Mouse (Mus musculus): Measurements from ENCODE around the gene Pxmp4. TPM values are rescaled to one million over a fixed set of nuclear protein-coding genes. Genes with fewer than 3 reads are reported as not detected.

The Pxmp4 gene
- polyA plus RNA-seq, 1 experiment from 2014 or later, result 25.9 TPM

GRCm38 (mm10) chr2:154639115-154639514 is 35.6 kb upstream of the Pxmp4 start:
- H3K4me3 ChIP-seq (ENCODE audit: low read depth, low read length), result no peak overlapping the region
- H3K9ac ChIP-seq (ENCODE audit: low read length), result no peak overlapping the region
- H3K4me2 ChIP-seq (ENCODE audit: low read length), result no peak overlapping the region
- peaks cover 4% of the 10 kb centered on the region for H3K9me3 ChIP-seq (ENCODE audit: control insufficient read depth, low read length)
- H3K27ac ChIP-seq (ENCODE audit: low read depth), result no peak overlapping the region
- DNase-seq (ENCODE audit: low spot score), result no peak
- H3K4me1 ChIP-seq (replicated peaks; ENCODE audit: control insufficient read depth, insufficient read depth, low read length), result no peaks in the 10 kb centered on the region
- 96% methylated on average over 4 of the region's 4 CpGs for WGBS
- no peaks in the 10 kb centered on the region for H3K27me3 ChIP-seq (replicated peaks; ENCODE audit: control insufficient read depth, insufficient read depth, low read length)
- ATAC-seq (replicated peaks; ENCODE audit: low FRiP score, low TSS enrichment, low read depth), result no peak
- H3K36me3 ChIP-seq (ENCODE audit: control insufficient read depth, insufficient read depth, low read length), result peaks cover 14% of the 10 kb centered on the region

- no peak overlapping the region for H3K4me3 ChIP-seq (ENCODE audit: low read depth, low read length)
Observed at GRCm38 (mm10) chr2:154638521-154638920, 35.0 kb upstream of the Pxmp4 start.

DNA sequence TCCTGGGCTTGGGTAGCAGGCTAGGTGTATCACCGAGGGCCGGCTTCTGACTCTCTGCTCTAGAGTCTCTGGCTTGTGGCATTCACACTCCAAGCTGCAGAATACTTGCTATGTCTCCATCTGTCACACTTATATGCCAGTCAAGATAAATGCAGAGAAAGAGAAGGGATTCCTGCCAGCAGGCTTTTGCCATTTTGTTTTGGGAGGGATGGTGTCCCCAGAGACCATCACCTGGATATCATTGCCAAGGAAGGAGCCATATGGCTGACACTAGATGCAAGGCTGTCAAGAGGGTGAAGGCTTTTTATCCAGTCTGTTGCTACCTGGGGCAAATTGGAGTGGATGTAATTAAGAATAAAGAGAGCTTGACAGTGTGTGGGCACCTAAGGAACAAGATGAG is 32.3 kb upstream of the Pxmp4 start:
- Histone ChIP-seq H3K27me3 (replicated peaks; ENCODE audit: control insufficient read depth, insufficient read depth, low read length) (no peaks in the 10 kb centered on the region), H3K9ac (ENCODE audit: low read length) (no peak overlapping the region), H3K4me2 (ENCODE audit: low read length) (no peak overlapping the region), H3K9me3 (ENCODE audit: control insufficient read depth, low read length) (peaks cover 4% of the 10 kb centered on the region), H3K36me3 (ENCODE audit: control insufficient read depth, insufficient read depth, low read length) (peaks cover 11% of the 10 kb centered on the region), H3K4me1 (replicated peaks; ENCODE audit: control insufficient read depth, insufficient read depth, low read length) (no peaks in the 10 kb centered on the region), H3K27ac (ENCODE audit: low read depth) (no peak overlapping the region), H3K4me3 (ENCODE audit: low read depth, low read length) (no peak overlapping the region)
- DNase-seq (ENCODE audit: low spot score), result no peak
- 94% methylated on average over 2 of the region's 2 CpGs for WGBS
- no peak for ATAC-seq (replicated peaks; ENCODE audit: low FRiP score, low TSS enrichment, low read depth)

More at GRCm38 (mm10) chr2:154638521-154638920, 35.0 kb upstream of the Pxmp4 start:
- no peak for ATAC-seq (replicated peaks; ENCODE audit: low FRiP score, low TSS enrichment, low read depth)
- no peak for DNase-seq (ENCODE audit: low spot score)
- H3K27me3 ChIP-seq (replicated peaks; ENCODE audit: control insufficient read depth, insufficient read depth, low read length), result no peaks in the 10 kb centered on the region
- no peak overlapping the region for H3K27ac ChIP-seq (ENCODE audit: low read depth)
- no peak overlapping the region for H3K4me2 ChIP-seq (ENCODE audit: low read length)
- H3K36me3 ChIP-seq (ENCODE audit: control insufficient read depth, insufficient read depth, low read length), result peaks cover 13% of the 10 kb centered on the region
- no peaks in the 10 kb centered on the region for H3K4me1 ChIP-seq (replicated peaks; ENCODE audit: control insufficient read depth, insufficient read depth, low read length)
- 94% methylated on average over 3 of the region's 3 CpGs for WGBS
- H3K9me3 ChIP-seq (ENCODE audit: control insufficient read depth, low read length), result peaks cover 4% of the 10 kb centered on the region
- no peak overlapping the region for H3K9ac ChIP-seq (ENCODE audit: low read length)

DNA sequence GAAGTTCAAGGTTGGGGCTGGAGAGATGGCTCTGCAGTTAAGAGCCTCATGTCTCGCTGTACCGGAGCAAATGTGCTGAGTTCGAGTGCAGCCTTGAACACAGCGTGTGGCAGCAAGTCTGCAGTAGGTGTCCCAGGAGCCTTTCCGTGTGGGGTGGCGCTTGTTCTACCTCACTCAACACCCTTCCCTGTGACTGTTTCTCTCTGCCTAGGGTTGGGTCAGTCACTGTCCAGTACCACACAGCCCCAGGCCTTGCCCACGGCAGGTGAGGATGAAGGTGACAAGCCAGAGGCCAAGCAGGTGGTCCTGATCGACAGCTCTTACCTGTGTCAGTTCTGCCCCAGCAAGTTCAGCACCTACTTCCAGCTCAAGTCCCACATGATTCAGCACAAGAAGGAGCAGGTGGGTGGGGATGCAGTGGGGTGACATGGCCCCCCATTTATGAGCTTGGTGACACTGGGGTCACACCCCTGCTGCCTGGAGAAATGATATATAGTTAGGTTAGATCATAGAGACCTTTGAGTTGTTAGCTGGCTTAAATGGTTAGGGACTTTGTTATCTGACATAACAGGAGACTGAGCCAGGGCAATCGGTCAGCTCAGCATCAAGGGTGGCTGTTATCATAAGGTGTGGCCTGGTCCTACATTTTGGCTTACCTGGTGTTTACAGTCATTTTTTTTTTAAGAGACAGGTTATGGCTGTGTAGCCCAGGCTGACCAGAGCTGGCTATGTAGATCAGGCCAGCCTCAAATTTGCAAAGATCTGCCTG is 30.6 kb upstream of the Pxmp4 start:
- Histone ChIP-seq H3K9me3 (ENCODE audit: control insufficient read depth, low read length) (peaks cover 4% of the 10 kb centered on the region), H3K4me3 (ENCODE audit: low read depth, low read length) (no peak overlapping the region), H3K4me2 (ENCODE audit: low read length) (no peak overlapping the region), H3K9ac (ENCODE audit: low read length) (no peak overlapping the region), H3K27me3 (replicated peaks; ENCODE audit: control insufficient read depth, insufficient read depth, low read length) (no peaks in the 10 kb centered on the region), H3K4me1 (replicated peaks; ENCODE audit: control insufficient read depth, insufficient read depth, low read length) (no peaks in the 10 kb centered on the region), H3K27ac (ENCODE audit: low read depth) (no peak overlapping the region), H3K36me3 (ENCODE audit: control insufficient read depth, insufficient read depth, low read length) (peaks cover 21% of the 10 kb centered on the region)
- no peak; the same call in 1 of the 2 replicates for ATAC-seq (replicated peaks; ENCODE audit: low FRiP score, low TSS enrichment, low read depth)
- 82% methylated on average over 9 of the region's 9 CpGs for WGBS
- DNase-seq (ENCODE audit: low spot score), result no peak

DNA sequence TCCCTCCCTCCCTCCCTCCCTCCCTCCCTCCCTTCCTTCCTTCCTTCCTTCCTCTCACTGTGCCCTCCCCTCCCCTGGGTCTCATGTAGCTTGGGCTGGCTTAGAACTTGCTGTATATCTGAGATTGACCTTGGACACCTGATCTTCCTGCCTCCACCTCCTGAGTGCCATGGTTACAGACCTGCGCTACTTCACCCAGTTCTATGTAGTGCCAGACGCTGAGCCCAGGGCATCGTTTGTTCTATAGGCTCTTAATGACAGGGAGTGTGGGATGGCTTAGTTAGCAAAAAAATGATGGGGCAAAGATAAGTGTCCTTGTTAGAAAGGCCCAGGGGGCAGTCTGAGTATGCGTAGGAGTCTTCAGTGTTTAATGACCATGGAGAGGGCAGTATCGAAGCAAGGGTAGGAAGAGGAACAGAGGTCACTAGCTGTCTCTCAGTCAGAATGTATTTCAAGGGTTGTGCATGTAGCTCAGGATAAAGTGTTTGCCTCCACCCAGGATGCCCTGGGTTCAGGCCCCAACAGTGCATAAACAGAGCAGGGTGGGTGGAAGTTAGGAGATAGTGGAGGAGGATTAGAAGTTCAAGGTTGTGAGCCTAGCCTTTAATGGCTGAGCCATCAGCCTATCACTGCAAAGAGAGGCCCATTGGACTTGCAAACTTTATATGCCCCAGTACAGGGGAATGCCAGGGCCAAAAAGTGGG is 29.7 kb upstream of the Pxmp4 start:
- H3K27me3 ChIP-seq (replicated peaks; ENCODE audit: control insufficient read depth, insufficient read depth, low read length), result no peaks in the 10 kb centered on the region
- no peak overlapping the region for H3K4me2 ChIP-seq (ENCODE audit: low read length)
- no peak overlapping the region for H3K27ac ChIP-seq (ENCODE audit: low read depth)
- H3K9ac ChIP-seq (ENCODE audit: low read length), result no peak overlapping the region
- no peak for DNase-seq (ENCODE audit: low spot score)
- 88% methylated on average over 5 of the region's 5 CpGs for WGBS
- peaks cover under 1% of the 10 kb centered on the region for H3K9me3 ChIP-seq (ENCODE audit: control insufficient read depth, low read length)
- H3K4me3 ChIP-seq (ENCODE audit: low read depth, low read length), result no peak overlapping the region
- H3K36me3 ChIP-seq (ENCODE audit: control insufficient read depth, insufficient read depth, low read length), result peaks cover 17% of the 10 kb centered on the region
- H3K4me1 ChIP-seq (replicated peaks; ENCODE audit: control insufficient read depth, insufficient read depth, low read length), result no peaks in the 10 kb centered on the region
- ATAC-seq (replicated peaks; ENCODE audit: low FRiP score, low TSS enrichment, low read depth), result no peak

DNA sequence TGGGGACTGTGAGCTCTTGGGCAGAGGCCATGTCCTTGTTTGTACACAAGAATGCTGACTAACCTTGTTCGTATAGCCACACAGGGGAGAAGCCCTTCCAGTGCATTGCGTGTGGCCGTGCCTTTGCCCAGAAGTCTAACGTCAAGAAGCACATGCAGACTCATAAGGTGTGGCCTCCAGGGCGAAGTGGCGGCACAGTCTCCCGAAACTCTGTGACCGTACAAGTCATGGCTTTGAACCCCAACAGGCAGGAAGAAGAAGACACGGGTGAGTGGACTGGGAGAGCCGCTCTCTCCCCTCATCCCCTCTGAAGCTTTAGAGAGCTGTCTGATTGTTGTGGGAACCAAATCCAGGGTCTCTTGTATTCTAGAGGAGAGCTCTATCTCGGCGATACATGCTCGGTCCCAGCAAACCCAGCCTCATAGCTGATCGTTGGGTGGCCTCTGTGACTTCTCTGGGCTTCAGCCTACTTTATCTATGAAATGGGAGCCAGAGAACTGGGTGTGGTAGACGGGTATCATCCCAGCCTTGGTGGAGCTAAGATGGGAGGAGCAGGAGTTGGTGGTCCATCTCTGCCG is 28.8 kb upstream of the Pxmp4 start:
- 90% methylated on average over 16 of the region's 16 CpGs for WGBS
- H3K27ac ChIP-seq (ENCODE audit: low read depth), result no peak overlapping the region
- no peak for ATAC-seq (replicated peaks; ENCODE audit: low FRiP score, low TSS enrichment, low read depth)

DNA sequence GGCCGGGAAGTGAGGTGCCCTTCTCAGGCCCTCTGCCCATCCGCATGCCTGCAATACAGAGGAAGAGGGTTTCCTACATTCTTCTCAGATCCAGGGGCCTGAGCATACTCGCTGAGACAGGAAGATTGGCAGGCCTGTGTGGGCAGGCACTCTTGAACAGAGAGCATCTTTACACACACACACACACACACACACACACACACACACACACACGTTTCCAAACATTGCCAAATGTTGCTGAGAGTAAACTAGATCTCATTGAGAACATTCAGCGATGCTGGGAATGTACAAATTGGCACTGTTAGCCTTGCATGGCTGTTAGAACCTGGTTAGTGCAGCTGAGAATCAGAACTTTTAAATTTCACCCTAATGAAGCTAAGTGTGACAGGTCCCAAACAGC is 27.0 kb upstream of the Pxmp4 start:
- Histone ChIP-seq H3K4me2 (ENCODE audit: low read length) (no peak overlapping the region), H3K9ac (ENCODE audit: low read length) (no peak overlapping the region), H3K27ac (ENCODE audit: low read depth) (no peak overlapping the region), H3K4me1 (replicated peaks; ENCODE audit: control insufficient read depth, insufficient read depth, low read length) (no peaks in the 10 kb centered on the region), H3K9me3 (ENCODE audit: control insufficient read depth, low read length) (no peaks in the 10 kb centered on the region), H3K27me3 (replicated peaks; ENCODE audit: control insufficient read depth, insufficient read depth, low read length) (no peaks in the 10 kb centered on the region), H3K36me3 (ENCODE audit: control insufficient read depth, insufficient read depth, low read length) (peaks cover 10% of the 10 kb centered on the region; the same call in 1 of the 2 replicates), H3K4me3 (ENCODE audit: low read depth, low read length) (no peak overlapping the region)
- no peak for ATAC-seq (replicated peaks; ENCODE audit: low FRiP score, low TSS enrichment, low read depth)
- WGBS, result 79% methylated on average over 5 of the region's 5 CpGs
- DNase-seq (ENCODE audit: low spot score), result no peak

More for the DNA sequence above, 28.8 kb upstream of the Pxmp4 start:
- Histone ChIP-seq H3K4me1 (replicated peaks; ENCODE audit: control insufficient read depth, insufficient read depth, low read length) (no peaks in the 10 kb centered on the region), H3K4me2 (ENCODE audit: low read length) (no peak overlapping the region), H3K9me3 (ENCODE audit: control insufficient read depth, low read length) (no peaks in the 10 kb centered on the region), H3K27me3 (replicated peaks; ENCODE audit: control insufficient read depth, insufficient read depth, low read length) (no peaks in the 10 kb centered on the region), H3K4me3 (ENCODE audit: low read depth, low read length) (no peak overlapping the region), H3K9ac (ENCODE audit: low read length) (no peak overlapping the region), H3K36me3 (ENCODE audit: control insufficient read depth, insufficient read depth, low read length) (peaks cover 13% of the 10 kb centered on the region; the same call in 1 of the 2 replicates)
- no peak for DNase-seq (ENCODE audit: low spot score)

DNA sequence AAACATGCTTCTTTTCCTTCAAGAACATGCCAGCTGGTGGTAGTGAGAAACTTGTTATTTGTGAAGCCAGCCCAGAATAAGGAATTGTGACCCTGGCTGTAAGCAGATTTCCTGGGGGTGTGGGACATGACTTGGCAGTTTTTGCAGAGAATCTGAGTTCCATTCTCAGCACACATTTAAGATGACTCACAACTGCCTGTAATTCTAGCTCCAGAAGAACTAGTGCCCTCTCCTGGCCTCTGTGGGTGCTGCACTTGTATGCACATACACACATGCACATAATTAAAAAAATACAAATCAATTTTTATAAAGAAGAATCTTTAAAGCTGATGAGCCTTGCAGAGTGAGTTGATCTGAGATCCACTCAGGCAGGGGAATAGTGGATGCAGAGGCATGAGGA is 20.6 kb upstream of the Pxmp4 start:
- no peak for ATAC-seq (replicated peaks; ENCODE audit: low FRiP score, low TSS enrichment, low read depth)
- no peaks in the 10 kb centered on the region for H3K4me1 ChIP-seq (replicated peaks; ENCODE audit: control insufficient read depth, insufficient read depth, low read length)

More for the DNA sequence above, 20.6 kb upstream of the Pxmp4 start:
- no peaks in the 10 kb centered on the region for H3K9me3 ChIP-seq (ENCODE audit: control insufficient read depth, low read length)
- H3K27ac ChIP-seq (ENCODE audit: low read depth), result no peak overlapping the region
- DNase-seq (ENCODE audit: low spot score), result no peak
- no peaks in the 10 kb centered on the region for H3K27me3 ChIP-seq (replicated peaks; ENCODE audit: control insufficient read depth, insufficient read depth, low read length)
- no peaks in the 10 kb centered on the region for H3K36me3 ChIP-seq (ENCODE audit: control insufficient read depth, insufficient read depth, low read length)
- H3K4me2 ChIP-seq (ENCODE audit: low read length), result no peak overlapping the region
- no peak overlapping the region for H3K9ac ChIP-seq (ENCODE audit: low read length)
- H3K4me3 ChIP-seq (ENCODE audit: low read depth, low read length), result no peak overlapping the region
